Mouse (Mus musculus): Measurements from ENCODE around the gene Efna2. TPM values are rescaled to one million over a fixed set of nuclear protein-coding genes. Genes with fewer than 3 reads are reported as not detected.

The Efna2 gene
- total RNA-seq (2021): 10 to 100 TPM; 14.8 TPM
- long read RNA-seq, experiment 1, transcript Efna2-201 (4 exons, 2,131 nt): major isoform, 32 of 37 reads
- long read RNA-seq, experiment 1, partial matches to known transcripts: 5 of 37 reads
- long read RNA-seq, experiment 1, other reads (novel, unspliced or antisense): 0 of 37 reads
- long read RNA-seq, experiment 2, transcript Efna2-201 (4 exons, 2,131 nt): major isoform, 39 of 44 reads
- long read RNA-seq, experiment 2, partial matches to known transcripts: 3 of 44 reads
- long read RNA-seq, experiment 2, other reads (novel, unspliced or antisense): 2 of 44 reads

GRCm38 (mm10) chr10:80179068-80180051 lies at the start of gene Efna2:
TSS of gene Efna2 (plus strand) at chr10:80179482.
- no peak for DNase-seq (ENCODE audit: low spot score in 2 of 2)

- DNase-seq (ENCODE audit: low spot score in 2 of 2): no peak
Measured at GRCm38 (mm10) chr10:80129846-80130245, 49.4 kb upstream of the Efna2 start.

- no peak for DNase-seq (ENCODE audit: low spot score in 2 of 2)
Measured at GRCm38 (mm10) chr10:80130403-80131031, 48.8 kb upstream of the Efna2 start.

- peak; percentile 51 to 63 for DNase-seq (ENCODE audit: low spot score in 2 of 2)
Measured at GRCm38 (mm10) chr10:80131316-80131951, 47.8 kb upstream of the Efna2 start.

- DNase-seq (ENCODE audit: low spot score in 2 of 2): peak in 1 of 2 experiments; percentile 47
Measured at GRCm38 (mm10) chr10:80131952-80132350, 47.3 kb upstream of the Efna2 start.

GRCm38 (mm10) chr10:80133226-80133849 lies 45.9 kb upstream of the Efna2 start:
- no peak for DNase-seq (ENCODE audit: low spot score in 2 of 2)

- no peak for DNase-seq (ENCODE audit: low spot score in 2 of 2)
Measured at GRCm38 (mm10) chr10:80134421-80134820, 44.9 kb upstream of the Efna2 start.

GRCm38 (mm10) chr10:80135161-80135560 lies 44.1 kb upstream of the Efna2 start:
- no peak for DNase-seq (ENCODE audit: low spot score in 2 of 2)

GRCm38 (mm10) chr10:80135641-80136040 lies 43.6 kb upstream of the Efna2 start:
- no peak for DNase-seq (ENCODE audit: low spot score in 2 of 2)

- no peak for DNase-seq (ENCODE audit: low spot score in 2 of 2)
Measured at GRCm38 (mm10) chr10:80136179-80136951, 42.9 kb upstream of the Efna2 start.

GRCm38 (mm10) chr10:80136952-80137625 lies 42.2 kb upstream of the Efna2 start:
- DNase-seq (ENCODE audit: low spot score in 2 of 2): peak in 1 of 2 experiments; percentile 46

- peak in 1 of 2 experiments; percentile 60 for DNase-seq (ENCODE audit: low spot score in 2 of 2)
Measured at GRCm38 (mm10) chr10:80137626-80138552, 41.4 kb upstream of the Efna2 start.

- DNase-seq (ENCODE audit: low spot score in 2 of 2): peak in 1 of 2 experiments; percentile 53
Measured at GRCm38 (mm10) chr10:80138553-80139438, 40.5 kb upstream of the Efna2 start, which contains the start of gene Atp5d. TSS of gene Atp5d (plus strand) at chr10:80138632.

GRCm38 (mm10) chr10:80139439-80139775 lies 39.9 kb upstream of the Efna2 start:
- no peak for DNase-seq (ENCODE audit: low spot score in 2 of 2)

- DNase-seq (ENCODE audit: low spot score in 2 of 2): no peak
Measured at GRCm38 (mm10) chr10:80139975-80140665, 39.2 kb upstream of the Efna2 start.

- DNase-seq (ENCODE audit: low spot score in 2 of 2): no peak
Measured at GRCm38 (mm10) chr10:80140666-80141035, 38.6 kb upstream of the Efna2 start, which contains the start of gene Cbarp. TSS of gene Cbarp (minus strand) at chr10:80140835.

Measured in layer of hippocampus, postnatal 14 days (tissue).